Mouse (Mus musculus): ENCODE results near the gene 1810010D01Rik. TPM values are rescaled to one million over a fixed set of nuclear protein-coding genes. Genes with fewer than 3 reads are reported as not detected.

The 1810010D01Rik gene
- polyA plus RNA-seq, 1 experiment from 2014 or later, result 0.94 TPM

GRCm38 (mm10) chr7:145234841-145235790 lies 27.2 kb upstream of the 1810010D01Rik start:
- 69% methylated on average over 10 of the region's 10 CpGs for WGBS
- H3K4me1 ChIP-seq, result no peaks in the 10 kb centered on the region

DNA sequence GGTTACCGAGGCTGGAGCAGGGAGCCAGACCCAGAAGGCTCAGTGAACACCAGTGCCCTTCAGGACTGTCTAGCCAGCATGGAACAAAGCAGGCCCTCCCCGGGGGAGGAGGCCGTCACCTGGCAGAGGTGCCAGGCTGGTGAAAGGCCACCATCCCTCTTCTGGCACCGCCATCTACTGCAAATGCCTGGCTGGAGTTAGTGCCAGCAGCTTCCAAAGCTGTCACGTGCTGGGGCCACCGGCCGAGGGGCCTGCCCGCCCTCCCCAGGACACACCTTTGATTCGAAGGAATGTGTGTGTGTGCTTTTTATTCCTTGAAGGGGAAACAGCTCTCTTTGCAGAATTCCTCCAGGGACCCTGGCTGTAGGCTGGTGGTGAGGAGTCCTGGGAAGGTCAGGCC lies 23.7 kb upstream of the 1810010D01Rik start:
- Histone ChIP-seq H3K27ac (no peak overlapping the region), H3K9me3 (no peaks in the 10 kb centered on the region), H3K36me3 (no peaks in the 10 kb centered on the region), H3K9ac (no peak overlapping the region), H3K27me3 (replicated peaks) (no peaks in the 10 kb centered on the region), H3K4me2 (no peak overlapping the region), H3K4me3 (replicated peaks) (no peak overlapping the region), H3K4me1 (no peaks in the 10 kb centered on the region)
- 0 out of 2 replicates have a peak, but pooled peaks have one; percentile 35 for ATAC-seq (ENCODE audit: insufficient read depth, low FRiP score, low read depth)
- 63% methylated on average over 9 of the region's 9 CpGs for WGBS

More at GRCm38 (mm10) chr7:145234841-145235790, 27.2 kb upstream of the 1810010D01Rik start:
- H3K4me3 ChIP-seq (replicated peaks), result no peak overlapping the region
- H3K9me3 ChIP-seq, result no peaks in the 10 kb centered on the region
- H3K9ac ChIP-seq, result no peak overlapping the region
- H3K4me2 ChIP-seq, result no peak overlapping the region
- no peaks in the 10 kb centered on the region for H3K27me3 ChIP-seq (replicated peaks)
- no peak for ATAC-seq (ENCODE audit: insufficient read depth, low FRiP score, low read depth)
- H3K27ac ChIP-seq, result no peak overlapping the region
- no peaks in the 10 kb centered on the region for H3K36me3 ChIP-seq

DNA sequence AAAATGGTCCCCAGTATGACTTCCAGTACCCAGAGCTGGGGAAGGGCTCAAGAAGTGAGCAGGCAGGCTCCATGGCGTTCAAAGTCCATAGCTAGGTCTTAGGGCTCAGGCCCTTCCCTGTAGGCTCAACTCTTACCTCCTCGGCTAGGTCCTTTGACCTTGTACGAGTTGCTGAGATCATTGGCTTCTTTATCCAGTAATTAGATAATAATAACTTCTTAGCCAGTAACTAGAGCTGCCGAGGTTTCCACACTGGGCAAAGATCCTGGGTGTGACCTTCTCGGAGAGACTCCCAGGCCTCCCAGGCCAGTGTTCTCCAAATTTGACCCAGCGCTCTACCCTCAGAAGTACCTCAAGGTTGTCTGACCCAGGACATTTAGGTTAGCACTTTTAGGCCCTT lies 18.7 kb upstream of the 1810010D01Rik start:
- Histone ChIP-seq H3K9me3 (no peaks in the 10 kb centered on the region), H3K27ac (no peak overlapping the region), H3K4me2 (no peak overlapping the region), H3K9ac (no peak overlapping the region), H3K27me3 (replicated peaks) (no peaks in the 10 kb centered on the region), H3K36me3 (no peaks in the 10 kb centered on the region), H3K4me1 (peaks cover 13% of the 10 kb centered on the region), H3K4me3 (replicated peaks) (no peak overlapping the region)
- 85% methylated on average over 6 of the region's 6 CpGs for WGBS
- ATAC-seq (ENCODE audit: insufficient read depth, low FRiP score, low read depth), result no peak

DNA sequence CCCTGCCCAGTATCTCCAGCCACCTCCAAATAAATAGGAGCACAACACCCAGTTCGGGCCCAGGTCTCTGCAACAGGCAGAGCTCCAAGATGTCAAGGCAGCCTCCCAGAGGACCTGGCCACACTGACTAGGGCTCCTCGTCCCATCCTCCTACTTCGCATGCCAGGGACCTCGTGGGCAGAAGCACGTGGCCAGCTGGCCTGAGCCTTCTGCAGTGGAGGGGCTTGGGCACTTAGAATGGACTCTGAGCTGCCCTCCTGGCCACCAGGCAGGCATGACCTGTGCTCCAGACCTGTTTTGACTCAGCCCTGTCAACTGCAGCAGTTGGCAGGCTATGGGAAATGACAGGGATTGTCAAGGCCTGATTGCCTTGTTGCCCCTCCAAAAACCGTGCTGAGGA lies 17.7 kb upstream of the 1810010D01Rik start:
- Histone ChIP-seq H3K27ac (no peak overlapping the region), H3K9ac (no peak overlapping the region), H3K27me3 (replicated peaks) (no peaks in the 10 kb centered on the region), H3K4me2 (no peak overlapping the region), H3K4me1 (peaks cover 16% of the 10 kb centered on the region), H3K4me3 (replicated peaks) (no peak overlapping the region), H3K9me3 (no peaks in the 10 kb centered on the region), H3K36me3 (no peaks in the 10 kb centered on the region)
- 86% methylated on average over 6 of the region's 6 CpGs for WGBS
- no peak for ATAC-seq (ENCODE audit: insufficient read depth, low FRiP score, low read depth)

DNA sequence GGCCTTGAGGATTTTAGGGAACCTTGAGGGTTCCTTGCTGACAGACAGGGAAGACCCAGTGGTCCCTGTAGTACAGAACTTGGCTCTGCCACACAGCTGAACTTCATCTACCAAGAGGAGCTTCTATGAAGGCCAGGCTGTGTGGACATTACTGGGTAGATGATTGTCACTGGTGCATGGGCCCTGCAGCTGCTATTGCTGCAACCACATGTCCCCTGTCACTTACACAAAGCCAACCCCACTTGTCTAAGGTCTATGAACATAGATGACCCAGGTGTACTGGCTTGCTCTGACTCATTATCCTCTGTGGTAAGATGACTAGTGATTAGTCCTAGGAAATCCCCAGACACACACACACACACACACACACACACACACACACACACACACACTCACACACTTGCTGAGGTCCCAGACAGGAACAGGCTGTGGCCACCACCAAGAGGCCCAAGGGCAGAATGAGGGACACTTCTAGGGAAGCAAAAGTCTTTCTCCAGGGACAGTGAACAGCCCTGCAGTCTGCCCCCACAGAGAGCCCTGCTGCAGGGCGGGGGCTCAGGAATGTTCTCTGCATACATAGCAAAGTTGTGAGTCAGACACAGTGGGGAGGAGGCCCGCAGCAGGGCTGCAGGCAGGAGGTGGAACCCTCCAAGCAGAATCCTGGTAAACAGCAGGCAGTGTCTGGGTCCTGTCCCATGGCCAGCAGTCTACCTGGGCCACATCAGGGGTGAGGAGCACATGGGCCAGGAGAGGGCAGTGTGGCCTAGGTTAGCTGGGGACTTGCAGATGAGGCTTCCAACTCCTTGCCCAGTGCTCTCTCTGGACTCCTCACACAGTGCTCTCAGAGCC lies 14.1 kb upstream of the 1810010D01Rik start:
- H3K4me3 ChIP-seq (replicated peaks), result no peak overlapping the region
- H3K27me3 ChIP-seq (replicated peaks), result no peaks in the 10 kb centered on the region
- no peak overlapping the region for H3K9ac ChIP-seq
- H3K4me2 ChIP-seq, result no peak overlapping the region
- H3K9me3 ChIP-seq, result no peaks in the 10 kb centered on the region
- WGBS, result 8% methylated on average over 2 of the region's 2 CpGs
- peaks cover 16% of the 10 kb centered on the region for H3K4me1 ChIP-seq
- peak overlapping the region; percentile 78 for H3K27ac ChIP-seq
- peak; percentile 92 for ATAC-seq (ENCODE audit: insufficient read depth, low FRiP score, low read depth)
- no peaks in the 10 kb centered on the region for H3K36me3 ChIP-seq

DNA sequence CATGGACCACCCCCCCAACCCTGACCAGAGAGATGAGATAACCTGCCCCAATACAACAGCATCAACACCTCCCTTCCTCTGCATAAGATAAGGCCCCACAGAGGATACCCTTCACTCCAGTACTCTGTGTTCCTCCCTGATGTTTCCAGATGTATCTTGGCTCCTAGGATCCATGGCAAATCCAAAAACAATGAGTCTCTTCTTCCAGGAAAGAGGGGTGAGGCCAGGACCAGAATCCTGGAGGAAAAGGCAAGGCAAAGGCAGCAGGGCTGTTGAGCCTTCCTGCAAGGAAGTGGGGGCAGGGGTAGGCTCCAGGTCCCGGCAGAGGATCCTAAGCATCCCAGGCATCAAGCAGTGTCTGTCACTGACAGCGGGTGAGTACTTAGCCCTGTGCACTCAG lies 13.4 kb upstream of the 1810010D01Rik start:
- no peak for ATAC-seq (ENCODE audit: insufficient read depth, low FRiP score, low read depth)
- Histone ChIP-seq H3K27me3 (replicated peaks) (no peaks in the 10 kb centered on the region), H3K36me3 (no peaks in the 10 kb centered on the region), H3K9ac (no peak overlapping the region), H3K4me3 (replicated peaks) (no peak overlapping the region), H3K4me2 (no peak overlapping the region), H3K27ac (peak overlapping the region; percentile 78), H3K9me3 (no peaks in the 10 kb centered on the region), H3K4me1 (peaks cover 16% of the 10 kb centered on the region)
- 40% methylated on average over 2 of the region's 2 CpGs for WGBS

- WGBS, result 77% methylated on average over 9 of the region's 9 CpGs
- Histone ChIP-seq H3K27me3 (replicated peaks) (no peaks in the 10 kb centered on the region), H3K4me2 (no peak overlapping the region), H3K4me1 (peaks cover 16% of the 10 kb centered on the region), H3K4me3 (replicated peaks) (no peak overlapping the region), H3K9ac (no peak overlapping the region), H3K36me3 (no peaks in the 10 kb centered on the region), H3K9me3 (no peaks in the 10 kb centered on the region), H3K27ac (no peak overlapping the region)
- no peak for ATAC-seq (ENCODE audit: insufficient read depth, low FRiP score, low read depth)
These were observed 11.5 kb upstream of the 1810010D01Rik start for GRCm38 (mm10) chr7:145219420-145219831.

DNA sequence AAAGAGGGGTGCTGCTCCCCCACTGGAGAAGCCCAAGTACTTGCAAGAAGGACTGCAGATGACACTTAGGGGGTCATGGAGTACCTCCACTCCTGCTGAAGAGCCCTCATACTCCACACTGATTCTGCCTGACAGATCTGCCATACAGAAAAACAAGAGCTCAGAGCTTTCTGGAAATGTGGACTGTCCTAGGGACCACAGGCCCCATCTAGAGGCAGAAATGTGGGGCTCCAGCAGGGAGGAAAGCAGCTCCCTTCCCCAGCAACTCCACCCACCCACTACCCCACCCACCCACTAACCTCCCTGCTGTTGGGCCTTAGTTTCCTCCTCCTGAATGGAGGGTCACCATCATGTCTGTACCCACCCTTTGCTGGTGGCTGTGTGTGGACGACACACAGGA lies 8.7 kb upstream of the 1810010D01Rik start:
- Histone ChIP-seq H3K27me3 (replicated peaks) (no peaks in the 10 kb centered on the region), H3K9me3 (no peaks in the 10 kb centered on the region), H3K27ac (no peak overlapping the region), H3K4me1 (peaks cover 10% of the 10 kb centered on the region; the same call in 1 of the 2 replicates), H3K4me2 (no peak overlapping the region), H3K4me3 (replicated peaks) (no peak overlapping the region), H3K36me3 (no peaks in the 10 kb centered on the region), H3K9ac (no peak overlapping the region)
- no peak for ATAC-seq (ENCODE audit: insufficient read depth, low FRiP score, low read depth)
- WGBS, result 48% methylated on average over 1 of the region's 1 CpGs

DNA sequence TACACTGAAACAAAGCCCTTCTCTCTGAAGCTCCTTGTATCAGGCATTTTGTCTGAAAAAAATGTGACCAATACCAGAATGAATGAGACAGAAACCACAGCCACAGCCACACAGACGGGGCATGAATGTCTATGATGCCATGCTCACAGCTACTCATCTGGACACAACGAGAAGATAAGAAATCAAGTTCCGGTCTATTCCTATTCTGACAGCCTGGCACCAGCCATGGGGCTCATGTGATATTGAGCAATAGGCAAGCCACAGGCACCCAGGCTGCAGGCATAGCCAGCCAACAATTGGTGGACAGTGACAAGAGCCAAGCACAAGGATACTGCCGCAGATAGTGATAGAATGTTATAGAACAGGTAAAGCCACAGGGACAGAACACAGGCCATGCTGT lies 7.6 kb upstream of the 1810010D01Rik start:
- H3K27ac ChIP-seq, result no peak overlapping the region
- H3K27me3 ChIP-seq (replicated peaks), result no peaks in the 10 kb centered on the region
- no peak overlapping the region for H3K4me3 ChIP-seq (replicated peaks)
- no peaks in the 10 kb centered on the region for H3K36me3 ChIP-seq
- no peak overlapping the region for H3K4me2 ChIP-seq
- H3K9ac ChIP-seq, result no peak overlapping the region
- peaks cover 10% of the 10 kb centered on the region; the same call in 1 of the 2 replicates for H3K4me1 ChIP-seq
- no peaks in the 10 kb centered on the region for H3K9me3 ChIP-seq
- ATAC-seq (ENCODE audit: insufficient read depth, low FRiP score, low read depth), result no peak
- 83% methylated on average over 4 of the region's 4 CpGs for WGBS

GRCm38 (mm10) chr7:145211680-145212659 lies 4.1 kb upstream of the 1810010D01Rik start:
- H3K4me3 ChIP-seq (replicated peaks), result no peak overlapping the region
- H3K4me2 ChIP-seq, result no peak overlapping the region
- no peaks in the 10 kb centered on the region for H3K27me3 ChIP-seq (replicated peaks)
- no peak overlapping the region for H3K9ac ChIP-seq
- no peaks in the 10 kb centered on the region for H3K9me3 ChIP-seq
- peaks cover 12% of the 10 kb centered on the region for H3K4me1 ChIP-seq
- H3K36me3 ChIP-seq, result no peaks in the 10 kb centered on the region
- WGBS, result 26% methylated on average over 14 of the region's 14 CpGs
- 0 out of 2 replicates have a peak, but pooled peaks have one; percentile 41 for ATAC-seq (ENCODE audit: insufficient read depth, low FRiP score, low read depth)
- H3K27ac ChIP-seq, result 0 out of 2 replicates have a peak overlapping the region, but pooled peaks have one; percentile 31

DNA sequence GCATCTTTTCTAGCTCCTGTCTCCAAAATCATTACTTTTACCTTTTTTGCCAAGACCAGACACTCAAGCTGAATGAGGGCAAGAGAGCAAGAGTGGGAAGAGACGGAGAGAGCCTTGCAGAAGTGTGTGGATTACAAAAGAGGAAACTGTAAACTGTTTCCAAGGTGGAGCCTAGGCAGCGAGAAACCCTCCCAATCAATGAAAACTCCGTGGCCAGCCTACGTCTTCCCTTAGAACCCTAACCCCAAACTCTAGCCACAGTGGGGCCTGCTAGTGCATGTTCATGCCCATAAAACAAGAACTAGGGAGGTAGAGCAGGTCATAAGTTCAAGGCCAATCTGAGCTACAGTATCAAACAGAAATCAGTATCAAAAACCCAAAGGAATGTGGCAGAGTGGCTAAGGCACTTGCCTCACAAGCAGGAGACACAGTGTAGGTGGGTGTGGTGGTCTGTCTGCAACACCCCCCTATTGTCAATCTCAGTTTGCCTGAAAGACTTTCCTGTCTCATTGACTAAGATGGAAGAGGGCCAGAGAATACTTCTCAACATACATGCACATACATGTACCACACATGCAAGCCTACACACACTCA lies 2.7 kb upstream of the 1810010D01Rik start:
- Histone ChIP-seq H3K4me2 (no peak overlapping the region), H3K4me1 (peaks cover 26% of the 10 kb centered on the region), H3K9ac (no peak overlapping the region), H3K4me3 (replicated peaks) (no peak overlapping the region), H3K36me3 (no peaks in the 10 kb centered on the region), H3K9me3 (no peaks in the 10 kb centered on the region), H3K27ac (no peak overlapping the region), H3K27me3 (replicated peaks) (no peaks in the 10 kb centered on the region)
- WGBS, result 57% methylated on average over 4 of the region's 4 CpGs
- no peak for ATAC-seq (ENCODE audit: insufficient read depth, low FRiP score, low read depth)
